Mouse (Mus musculus): ENCODE results near the gene Efnb2.

Gene Efnb2

GRCm38 (mm10) chr8:8656578-8657441 lies 4.2 kb downstream of the Efnb2 start:
- in situ Hi-C loops (cut with MseI, MboI): loop anchor here in 1 of 2 experiments (10.0 kb wide), 1 partner anchor 422 kb away; no protein-coding TSS in a partner anchor

GRCm38 (mm10) chr8:8655346-8656340 lies 5.4 kb downstream of the Efnb2 start:
- in situ Hi-C loops (cut with MseI, MboI): loop anchor here in 1 of 2 experiments (10.0 kb wide), 1 partner anchor 421 kb away; no protein-coding TSS in a partner anchor

GRCm38 (mm10) chr8:8653906-8654489 lies 7.0 kb downstream of the Efnb2 start:
- in situ Hi-C loops (cut with MseI, MboI): loop anchor here in 1 of 2 experiments (10.0 kb wide), 1 partner anchor 419 kb away; no protein-coding TSS in a partner anchor

GRCm38 (mm10) chr8:8653343-8653742 lies 7.7 kb downstream of the Efnb2 start:
- in situ Hi-C loops (cut with MseI, MboI): loop anchor here in 1 of 2 experiments (10.0 kb wide), 1 partner anchor 419 kb away; no protein-coding TSS in a partner anchor

- in situ Hi-C loops (cut with MseI, MboI): loop anchor here in 1 of 2 experiments (10.0 kb wide), 1 partner anchor 418 kb away; no protein-coding TSS in a partner anchor
These were observed 8.7 kb downstream of the Efnb2 start for GRCm38 (mm10) chr8:8652388-8652787.

- in situ Hi-C loops (cut with MseI, MboI): loop anchor here in 1 of 2 experiments (10.0 kb wide), 1 partner anchor 415 kb away; no protein-coding TSS in a partner anchor
These were observed 11.1 kb downstream of the Efnb2 start for GRCm38 (mm10) chr8:8649944-8650343.

- in situ Hi-C loops (cut with MseI, MboI): no loop called here
These were observed 11.5 kb downstream of the Efnb2 start for GRCm38 (mm10) chr8:8649536-8649935.

- in situ Hi-C loops (cut with MseI, MboI): no loop called here
These were observed 12.4 kb downstream of the Efnb2 start for GRCm38 (mm10) chr8:8648686-8649085.

- in situ Hi-C loops (cut with MseI, MboI): no loop called here
These were observed 13.2 kb downstream of the Efnb2 start for GRCm38 (mm10) chr8:8647824-8648223.

GRCm38 (mm10) chr8:8647319-8647718 lies 13.7 kb downstream of the Efnb2 start:
- in situ Hi-C loops (cut with MseI, MboI): no loop called here

- in situ Hi-C loops (cut with MseI, MboI): no loop called here
These were observed 16.7 kb downstream of the Efnb2 start for GRCm38 (mm10) chr8:8644160-8644915.

GRCm38 (mm10) chr8:8640264-8640588 lies 20.8 kb downstream of the Efnb2 start:
- in situ Hi-C loops (cut with MseI, MboI): no loop called here

- in situ Hi-C loops (cut with MseI, MboI): no loop called here
These were observed 21.3 kb downstream of the Efnb2 start for GRCm38 (mm10) chr8:8639569-8640263.

GRCm38 (mm10) chr8:8631394-8631793 lies 29.6 kb downstream of the Efnb2 start:
- in situ Hi-C loops (cut with MseI, MboI): no loop called here

- in situ Hi-C loops (cut with MseI, MboI): no loop called here
These were observed 37.0 kb downstream of the Efnb2 start for GRCm38 (mm10) chr8:8624017-8624416.

- in situ Hi-C loops (cut with MseI, MboI): no loop called here
These were observed 37.6 kb downstream of the Efnb2 start for GRCm38 (mm10) chr8:8623486-8623885.

- in situ Hi-C loops (cut with MseI, MboI): no loop called here
These were observed 38.6 kb downstream of the Efnb2 start for GRCm38 (mm10) chr8:8622476-8622875.

GRCm38 (mm10) chr8:8622031-8622430 lies 39.0 kb downstream of the Efnb2 start:
- in situ Hi-C loops (cut with MseI, MboI): no loop called here

GRCm38 (mm10) chr8:8621236-8621917 lies 39.7 kb downstream of the Efnb2 start:
- in situ Hi-C loops (cut with MseI, MboI): no loop called here

Measured in mouse trophoblast stem cell (cell line).